Mouse (Mus musculus) 416B (cell line): ENCODE measurements around the gene Dpep2nb.

Experiments
- DNase-seq: peaks from one replicate; pipeline ENCODE4 v3.0.0; 2011; ENCODE audit warnings: low read depth

The Dpep2nb gene

GRCm38 (mm10) chr8:106006413-106006812 is 638 bp upstream of the Dpep2nb start:
- peak; percentile 74 for DNase-seq

DNA sequence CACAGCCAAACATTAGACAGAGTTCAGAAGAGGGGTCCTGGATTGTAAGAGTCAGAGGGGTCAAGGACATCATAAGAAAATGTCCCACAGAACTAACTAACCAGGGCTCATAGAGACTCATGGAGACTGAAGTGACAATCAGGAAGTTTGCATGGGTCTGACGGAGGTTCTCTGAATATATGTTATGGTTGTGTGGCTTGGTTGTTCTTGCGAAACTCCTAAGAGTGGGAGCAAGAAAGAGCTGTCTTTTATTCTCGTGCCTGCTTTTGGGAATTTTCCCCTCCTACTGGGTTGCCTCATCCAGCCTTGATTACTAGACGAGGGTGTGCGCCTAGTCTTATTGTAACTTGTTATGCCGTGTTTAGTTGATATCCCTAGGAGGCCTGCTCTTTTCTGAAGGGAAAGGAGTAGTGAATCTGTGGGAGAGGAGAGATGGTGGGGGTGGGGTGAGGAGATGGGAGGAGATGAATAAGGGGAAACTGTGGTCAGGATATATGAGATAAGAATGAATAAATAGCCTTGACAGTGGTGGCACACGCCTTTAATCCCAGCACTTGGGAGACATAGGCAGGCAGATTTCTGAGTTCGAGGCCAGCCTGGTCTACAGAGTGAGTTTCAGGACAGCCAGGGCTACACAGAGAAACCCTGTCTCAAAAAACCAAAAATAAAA is 1.1 kb downstream of the Dpep2nb start:
- peak; percentile 75 for DNase-seq

- no peak for DNase-seq
Measured at GRCm38 (mm10) chr8:106001908-106002307, 3.9 kb downstream of the Dpep2nb start.

- no peak for DNase-seq
Measured at GRCm38 (mm10) chr8:105998971-105999370, 6.8 kb downstream of the Dpep2nb start.

- DNase-seq = peak; percentile 54
Measured at GRCm38 (mm10) chr8:105996359-105996758, 9.4 kb downstream of the Dpep2nb start.

- DNase-seq = no peak
Measured at GRCm38 (mm10) chr8:105993226-105993625, 12.5 kb downstream of the Dpep2nb start.

GRCm38 (mm10) chr8:105992499-105992898 is 13.3 kb downstream of the Dpep2nb start:
- DNase-seq = no peak

DNA sequence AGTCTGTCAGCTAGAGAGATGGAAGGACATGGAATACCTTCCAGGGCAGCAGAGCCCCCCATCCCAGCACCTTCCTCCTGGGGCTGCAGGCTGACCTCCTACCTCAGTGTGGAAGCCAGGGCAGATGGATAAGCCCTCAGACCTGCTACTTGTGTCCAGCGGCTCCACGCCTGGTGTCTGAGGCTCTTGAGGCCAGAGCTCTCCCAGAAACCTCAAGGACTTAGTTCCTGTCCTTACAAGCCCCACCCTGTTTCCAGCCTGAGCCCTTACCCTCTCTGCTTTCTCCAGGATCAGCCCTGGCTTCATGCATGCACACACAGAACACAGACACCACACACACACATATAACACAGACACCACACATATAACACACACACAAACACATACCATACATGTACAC is 14.2 kb downstream of the Dpep2nb start:
- DNase-seq = no peak

GRCm38 (mm10) chr8:105990856-105991387 is 14.9 kb downstream of the Dpep2nb start, which contains the start of gene Dus2:
Dus2 (plus strand) TSS chr8:105991337.
- peak; percentile 90 for DNase-seq

GRCm38 (mm10) chr8:105988546-105988945 is 17.2 kb downstream of the Dpep2nb start:
- no peak for DNase-seq

DNA sequence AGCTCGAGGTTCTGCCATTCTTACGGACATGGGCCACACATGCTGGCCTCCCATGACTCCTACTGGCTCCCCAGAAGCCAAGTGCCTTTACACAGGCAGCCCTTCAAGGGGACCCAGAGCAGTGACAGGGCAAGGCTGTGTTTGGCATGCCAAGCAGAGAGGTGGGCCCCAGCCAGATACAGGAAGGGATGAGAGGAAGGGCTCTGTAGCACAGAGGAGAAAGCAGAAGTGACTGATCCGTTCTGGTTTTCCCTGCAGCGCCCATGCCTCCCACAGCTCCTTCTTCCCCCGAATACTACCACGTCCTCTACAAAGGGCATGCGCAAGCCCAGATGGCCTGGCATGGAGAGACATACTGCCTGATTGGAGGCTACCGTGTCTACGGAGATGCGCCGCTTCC is 22.4 kb downstream of the Dpep2nb start:
- DNase-seq = peak; percentile 37

- no peak for DNase-seq
Measured at GRCm38 (mm10) chr8:105981146-105981545, 24.6 kb downstream of the Dpep2nb start.

DNA sequence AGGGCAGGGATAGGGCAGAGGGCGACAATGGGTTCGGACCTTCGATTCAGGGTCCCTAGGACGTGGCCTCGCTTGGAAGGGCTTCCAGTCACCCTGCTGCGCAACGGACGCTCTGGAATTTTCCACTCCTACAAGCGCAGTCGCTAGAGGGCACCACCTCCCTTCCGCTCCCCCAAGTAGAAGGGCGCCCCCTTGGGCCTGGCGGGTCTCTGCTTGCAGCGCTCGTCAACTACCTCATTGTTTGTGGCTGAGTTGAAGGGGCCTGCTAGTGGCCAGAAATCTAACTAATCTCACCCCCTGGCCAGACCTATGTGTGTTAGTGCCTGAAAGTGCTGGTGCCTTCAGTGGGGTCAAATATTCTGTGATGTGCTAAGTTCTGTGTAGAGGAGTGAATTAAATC is 26.4 kb downstream of the Dpep2nb start, which contains the start of gene Dpep3:
Gene Dpep3, minus strand, starts transcription at position 105 of the 400 bp plus-strand sequence.
- no peak for DNase-seq

GRCm38 (mm10) chr8:105975363-105975762 is 30.4 kb downstream of the Dpep2nb start:
- DNase-seq = peak; percentile 23

DNA sequence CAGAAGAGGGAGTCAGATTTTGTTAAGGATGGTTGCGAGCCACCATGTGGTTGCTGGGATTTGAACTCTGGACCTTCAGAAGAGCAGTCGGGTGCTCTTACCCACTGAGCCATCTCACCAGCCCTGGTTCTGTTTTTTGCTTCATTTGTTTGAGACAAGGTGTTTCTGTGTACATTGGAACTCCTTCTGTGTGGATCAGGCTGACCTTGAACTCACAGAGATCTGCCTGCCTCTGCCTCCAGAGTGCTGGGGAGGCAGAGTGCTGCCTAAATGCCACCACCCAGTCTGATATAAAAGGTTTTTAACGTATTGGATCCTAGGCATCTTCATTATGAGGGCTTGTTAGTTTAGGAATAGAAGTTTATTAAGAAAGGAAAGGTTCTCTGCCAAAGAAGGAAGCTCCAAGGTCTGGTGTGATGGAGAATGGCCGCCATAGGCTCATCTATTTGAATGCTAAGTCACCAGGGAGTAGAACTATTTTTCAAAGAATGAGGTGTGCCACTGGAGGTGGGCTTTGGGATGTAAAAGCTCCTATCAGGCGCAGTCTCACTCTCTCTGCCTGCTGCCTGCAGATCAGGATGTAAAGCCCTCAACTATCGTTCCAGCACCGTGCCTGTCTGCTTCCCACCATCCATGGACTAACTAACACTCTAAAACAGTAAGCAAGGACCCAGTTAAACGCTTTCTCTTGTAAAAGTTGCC is 34.6 kb downstream of the Dpep2nb start:
- no peak for DNase-seq

DNA sequence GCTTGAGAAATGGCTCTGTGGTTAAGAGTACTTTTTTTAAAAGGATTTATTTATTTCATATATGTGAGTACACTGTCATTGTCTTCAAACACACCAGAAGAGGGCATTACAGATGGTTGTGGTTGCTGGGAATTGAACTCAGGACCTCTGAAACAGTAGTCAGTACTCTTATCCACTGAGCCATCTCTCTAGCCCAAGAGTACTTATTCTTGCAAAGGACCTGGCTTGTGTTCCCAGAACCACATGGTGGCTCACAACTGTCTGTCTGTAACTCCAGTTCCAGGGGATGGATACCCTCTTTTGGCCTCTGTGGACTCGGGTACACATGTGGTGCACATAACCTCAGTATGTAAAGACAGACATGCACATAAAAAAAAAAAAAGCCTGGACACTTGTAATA is 36.4 kb downstream of the Dpep2nb start:
- DNase-seq = no peak

GRCm38 (mm10) chr8:105966692-105967311 is 39.0 kb downstream of the Dpep2nb start:
- no peak for DNase-seq

DNA sequence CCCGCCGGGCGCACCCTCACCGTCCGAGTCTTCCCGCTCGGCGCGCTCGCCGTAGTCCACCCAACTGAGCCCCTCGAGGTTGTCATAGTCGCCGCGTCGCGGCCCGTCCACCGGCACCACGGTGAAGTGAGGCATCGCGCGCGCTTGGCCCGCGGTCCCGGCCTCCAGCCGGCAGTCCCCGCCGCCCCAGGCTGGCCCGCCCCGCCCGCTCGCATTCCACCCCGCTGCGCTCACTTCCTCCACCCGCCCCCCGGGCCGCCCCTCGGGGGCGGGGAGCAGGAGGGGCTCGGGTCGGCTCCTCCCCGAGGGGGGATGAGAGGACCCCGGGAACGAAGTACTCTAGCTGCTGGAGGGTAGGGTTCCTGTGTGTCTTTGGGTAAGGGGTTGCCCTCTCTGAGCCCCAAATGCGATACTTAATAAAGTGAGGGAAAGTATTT is 39.9 kb downstream of the Dpep2nb start, which contains the start of gene Slc12a4:
Gene Slc12a4, minus strand, starts transcription at position 193 of the 437 bp plus-strand sequence.
- peak; percentile 67 for DNase-seq

DNA sequence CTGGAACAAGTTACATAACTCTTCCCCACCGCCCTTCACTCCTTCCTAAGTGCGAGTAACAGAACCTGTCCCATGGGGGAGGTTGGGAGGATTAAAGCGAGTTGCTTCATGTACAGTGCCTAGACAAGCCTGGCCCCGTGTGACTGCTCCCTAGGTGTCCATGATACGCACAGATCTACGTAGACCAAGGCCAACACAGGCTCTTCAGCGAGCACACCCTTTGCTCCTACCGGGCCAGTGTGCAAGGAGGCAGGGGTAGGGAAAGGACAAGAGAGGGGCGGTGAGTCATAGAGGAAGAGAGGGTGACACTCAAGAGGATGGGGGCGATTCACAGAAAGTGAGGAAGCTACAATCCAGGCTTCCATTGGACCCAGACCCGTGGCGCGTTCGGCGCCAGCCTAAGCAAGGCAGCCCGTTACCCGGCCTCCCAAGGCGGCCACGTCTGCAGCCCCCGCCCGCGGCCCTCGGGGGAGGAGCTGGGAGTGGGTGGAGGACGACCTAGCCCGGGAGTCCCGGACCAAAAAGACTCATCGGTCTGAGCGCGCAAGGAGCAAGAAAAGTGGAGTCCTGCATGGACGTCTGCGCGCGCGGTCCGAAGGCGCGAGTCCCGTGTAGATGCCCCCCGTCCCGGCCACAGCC is 40.4 kb downstream of the Dpep2nb start:
- DNase-seq = peak; percentile 77

GRCm38 (mm10) chr8:105964506-105965265 is 41.1 kb downstream of the Dpep2nb start:
- no peak for DNase-seq

DNA sequence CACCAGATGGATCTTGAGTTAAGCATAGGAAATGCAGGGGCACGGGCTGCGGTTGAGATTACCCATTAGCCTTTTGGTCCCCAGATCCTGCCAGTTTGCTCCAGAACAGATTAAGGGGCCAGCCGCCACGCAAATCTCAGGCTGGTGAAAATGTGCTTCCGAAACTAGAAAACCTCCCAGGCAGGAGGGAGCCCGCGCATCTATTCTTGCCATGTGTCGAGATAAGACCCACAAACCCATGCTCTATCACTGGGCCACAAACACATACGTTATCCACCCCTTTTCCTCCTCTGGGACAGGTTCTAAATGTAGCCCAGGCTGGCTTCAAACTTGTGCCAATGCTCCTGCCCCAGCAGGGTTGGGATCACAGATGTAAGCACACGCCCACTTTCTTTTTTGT is 44.2 kb downstream of the Dpep2nb start:
- DNase-seq = no peak
